Mouse (Mus musculus) spleen, postnatal 0 days (tissue): ENCODE measurements around the gene Ambp. TPM values are rescaled to one million over a fixed set of nuclear protein-coding genes. Genes with fewer than 3 reads are reported as not detected.

Source experiments
- polyA plus RNA-seq: library from polyadenylated mRNA; unstranded; fragments of >200 nt; fragmentation: Nextera tagmentation; extraction: Ambion mirVana; gene quantifications from 2 replicates; pipeline ENCODE4 v1.2.1, GENCODE M21; 2015

Gene Ambp
- polyA plus RNA-seq = 0.73 and 1.3 TPM in 2 replicates

DNA sequence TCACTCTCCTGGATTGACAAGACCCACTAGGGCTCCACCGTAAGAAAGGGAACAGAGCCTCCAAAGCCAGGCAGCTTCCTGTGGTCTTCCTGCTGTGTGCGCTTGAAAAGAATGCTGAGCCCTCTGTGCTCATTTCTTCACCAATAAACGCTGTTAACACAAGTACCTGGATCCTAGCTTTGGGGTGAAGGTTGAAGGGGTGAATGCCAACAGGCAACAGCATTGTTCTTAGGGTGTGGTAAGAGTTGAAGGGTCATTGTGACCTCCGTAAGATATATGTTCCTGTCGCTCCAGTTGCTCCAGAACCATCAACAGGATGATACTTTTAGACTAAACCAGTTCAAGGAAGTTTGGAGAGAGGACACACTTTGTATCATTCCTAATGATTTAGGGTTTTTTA, at the start of gene Ambp:
Gene Ambp, minus strand, starts transcription at position 101 of the 400 bp plus-strand sequence.

GRCm38 (mm10) chr4:63171969-63172685, 17.5 kb upstream of the Ambp start, which contains the start of gene Kif12:
Gene Kif12 (minus strand): TSS chr4:63172131.

Other genes starting within 250 kb of the Ambp start
- 2.2 and 3.0 TPM in 2 replicates for gene Zfp618, start 189.2 kb downstream of the Ambp start, polyA plus RNA-seq
- 0.13 TPM in 1 of 2 replicates, not detected in the other for gene Kif12, start 17.3 kb upstream of the Ambp start, polyA plus RNA-seq
- gene Col27a1, start 59.2 kb upstream of the Ambp start, polyA plus RNA-seq = 6.2 and 7.1 TPM in 2 replicates
- 0.48 and 1.2 TPM in 2 replicates for gene Orm1, start 189.8 kb upstream of the Ambp start, polyA plus RNA-seq
- gene Orm3, start 201.4 kb upstream of the Ambp start, polyA plus RNA-seq = 0.17 TPM in 1 of 2 replicates, not detected in the other
- not detected in 2 replicates for gene Orm2, start 207.7 kb upstream of the Ambp start, polyA plus RNA-seq
- 15.2 and 17.9 TPM in 2 replicates for gene Akna, start 248.6 kb upstream of the Ambp start, polyA plus RNA-seq